Mouse (Mus musculus): Measurements from ENCODE around the gene Bhmt.

GRCm38 (mm10) chr13:93639636-93640035 is 1.9 kb upstream of the Bhmt start:
- TF ChIP-seq CTCF (IDR thresholded peaks at IDR 0.05; ENCODE audit: borderline replicate concordance, control insufficient read depth, extremely low read depth, insufficient read depth, low read length, poor library complexity) (no peak), POLR2A (IDR thresholded peaks at IDR 0.05; ENCODE audit: control insufficient read depth, extremely low read depth, insufficient read depth, low read length, poor library complexity) (no peak)

Measured in thymus, adult 2 months (tissue).